In genomic region chr5:29378298-29379036, GRCm38 (mm10) we compare ENCODE assay signal across 8 mouse cellular contexts. TPM values are rescaled to one million over a fixed set of nuclear protein-coding genes. Genes with fewer than 3 reads are reported as not detected.
DNase-seq lines count a peak whose midpoint lies in the region; ATAC-seq lines count a peak whose summit lies in the region.

Gene Lmbr1, minus strand, starts transcription at chr5:29378390.

- no peaks in the 10 kb centered on the region for H3K27me3 ChIP-seq in hindbrain, embryonic 13.5 days

- peak within 1 kb of the TSS; percentile 87 for H3K9ac ChIP-seq in hindbrain, embryonic 13.5 days

- H3K36me3 ChIP-seq in hindbrain, embryonic 13.5 days: no peaks in the 10 kb centered on the region

- H3K27ac ChIP-seq in hindbrain, embryonic 13.5 days: peak within 1 kb of the TSS; percentile 87

- under 1% methylated on average over 40 of the region's 40 CpGs for WGBS in hindbrain, embryonic 13.5 days

- H3K4me1 ChIP-seq in hindbrain, embryonic 13.5 days (replicated peaks): peaks cover 17% of the 10 kb centered on the region

- H3K9me3 ChIP-seq in hindbrain, embryonic 13.5 days: no peaks in the 10 kb centered on the region

- H3K4me2 ChIP-seq in hindbrain, embryonic 13.5 days: peak within 1 kb of the TSS; percentile 88

- peak; percentile 86 for DNase-seq in T-cell, adult 2 months (ENCODE audit: low spot score)
- DNase-seq in cerebellum, postnatal 25 days: peak; percentile 97 to 98
- DNase-seq in frontal cortex, postnatal 14 days (ENCODE audit: low spot score in 2 of 2): peak; percentile 85 to 92
- peak; percentile 91 to 93 for DNase-seq in layer of hippocampus, postnatal 14 days (ENCODE audit: low spot score in 2 of 2)
- DNase-seq in lung, postnatal 10 days: peak; percentile 97
- peak; percentile 97 for DNase-seq in ovary, postnatal 14 days (ENCODE audit: low spot score)
- peak; percentile 83 to 87 for DNase-seq in thymus, postnatal 10 days (ENCODE audit: low spot score in 2 of 2)

- H3K4me3 ChIP-seq in hindbrain, embryonic 13.5 days: peak within 1 kb of the TSS; percentile 77

- peak; percentile 98 for ATAC-seq in hindbrain, embryonic 13.5 days (ENCODE audit: low FRiP score)

RNA-seq across cellular contexts. Expression of gene Lmbr1, which starts in this region (rescaled TPM):
- polyA plus RNA-seq in hindbrain, embryonic 13.5 days (2015; fragmentation: Nextera tagmentation; extraction: Ambion mirVana): 30.7 and 30.9 TPM in 2 replicates
- total RNA-seq in layer of hippocampus, postnatal 14 days (2021): 10 to 100 TPM; 29.3 to 33.7 TPM

Comparison
In these comparisons a context has a peak if more than half of its experiments do, and no peak if none do; other contexts are left out.
1. Peak in every context shown above with its lines: DNase-seq, ATAC-seq, H3K4me3 ChIP-seq and H3K27ac ChIP-seq.